Mouse (Mus musculus) E14TG2a.4 (cell line): Measurements from ENCODE around the gene Gm3285.

Source experiments
- CTCF ChIP-seq: conservative IDR thresholded peaks from 2 replicates; pipeline ENCODE4 v1.5.1; 2014; ENCODE audit warnings: low read length
- NANOG ChIP-seq: IDR thresholded peaks from 2 replicates; pipeline ENCODE4 v1.6.1; 2014; ENCODE audit warnings: borderline replicate concordance, low read length, mixed read lengths

GRCm38 (mm10) chr10:77846503-77846902 lies 15.3 kb upstream of the Gm3285 start, which contains the start of gene Gm36176:
- TF ChIP-seq NANOG (no peak), CTCF (no peak)
